Mouse (Mus musculus) mature B cell (primary cell): ENCODE measurements at regions not wholly inside any gene's neighbourhood (a gene's known extent, or its start where the extent isn't known, plus 50 kb on each side); places are given as distances from the start of the nearest gene placed in this dataset.

Experiments used
- in situ Hi-C: fragments of 300-500 bp; cut with MboI; formaldehyde crosslinking; loops from 2 replicates; pipeline ENCODE4 v1.14.3; 2019

DNA sequence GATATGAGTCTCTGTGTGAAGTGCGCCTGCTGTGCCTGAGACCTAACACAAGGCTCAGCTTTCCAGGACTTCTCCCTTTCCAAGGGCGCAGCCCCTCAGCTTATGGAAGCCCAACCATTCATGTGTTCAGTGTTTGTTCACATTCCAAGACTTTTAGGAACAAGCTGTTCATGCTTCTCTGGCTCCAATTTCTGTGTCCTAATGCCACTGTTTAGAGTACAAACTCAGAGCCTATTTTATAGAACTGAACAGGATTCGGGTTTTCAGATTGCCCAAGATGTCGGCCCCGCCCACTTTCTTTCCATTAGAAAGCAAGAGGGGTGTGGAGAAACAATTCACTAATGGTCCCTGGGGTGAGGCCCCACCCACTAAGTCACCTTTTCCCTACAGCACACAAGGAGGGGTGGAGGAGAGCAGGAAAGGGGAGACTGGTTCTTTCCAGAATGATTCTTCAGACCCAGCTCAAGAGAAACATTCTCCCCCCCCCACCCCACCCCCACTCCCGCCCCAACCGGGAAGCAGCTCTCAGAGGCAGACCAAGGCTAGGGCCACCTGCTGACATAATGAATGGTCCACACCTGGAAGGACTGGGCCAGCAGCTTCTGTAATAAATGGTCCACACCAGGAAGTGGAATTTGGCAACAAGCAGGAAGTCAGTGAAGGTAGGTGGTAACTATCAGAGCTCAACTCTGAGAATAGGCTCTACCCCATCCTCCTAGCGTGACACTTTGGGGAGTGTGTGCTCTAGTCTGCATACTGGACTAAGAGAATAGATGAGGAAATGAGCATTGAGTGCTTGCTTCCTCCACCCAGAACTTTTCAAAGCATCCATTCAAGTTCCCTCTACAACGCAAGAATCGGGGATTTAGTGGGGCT, 120.2 kb upstream of the Zfp648 start:
- in situ Hi-C loops, result no loop called here

GRCm38 (mm10) chr1:154086145-154086544, 114.8 kb upstream of the Zfp648 start:
- in situ Hi-C loops, result no loop called here

DNA sequence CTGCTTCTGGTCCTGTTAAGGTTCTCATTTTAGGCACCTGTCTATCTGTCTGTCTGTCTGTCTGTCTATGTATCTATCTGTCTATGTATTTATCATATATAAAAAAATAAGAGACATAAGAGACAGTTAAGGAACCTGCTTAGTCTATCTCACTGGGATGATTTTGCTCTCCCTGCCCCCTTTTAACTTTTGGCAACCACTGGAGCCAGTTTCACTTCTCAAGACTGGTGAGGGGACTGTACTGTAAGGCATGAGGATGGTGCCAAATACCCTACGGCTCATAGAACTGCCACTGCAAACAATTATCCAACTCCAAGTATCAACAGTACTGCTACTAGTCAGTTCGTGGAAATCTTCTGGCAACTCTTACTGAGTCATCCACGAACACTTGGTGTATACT, 111.2 kb upstream of the Zfp648 start:
- in situ Hi-C loops, result no loop called here

DNA sequence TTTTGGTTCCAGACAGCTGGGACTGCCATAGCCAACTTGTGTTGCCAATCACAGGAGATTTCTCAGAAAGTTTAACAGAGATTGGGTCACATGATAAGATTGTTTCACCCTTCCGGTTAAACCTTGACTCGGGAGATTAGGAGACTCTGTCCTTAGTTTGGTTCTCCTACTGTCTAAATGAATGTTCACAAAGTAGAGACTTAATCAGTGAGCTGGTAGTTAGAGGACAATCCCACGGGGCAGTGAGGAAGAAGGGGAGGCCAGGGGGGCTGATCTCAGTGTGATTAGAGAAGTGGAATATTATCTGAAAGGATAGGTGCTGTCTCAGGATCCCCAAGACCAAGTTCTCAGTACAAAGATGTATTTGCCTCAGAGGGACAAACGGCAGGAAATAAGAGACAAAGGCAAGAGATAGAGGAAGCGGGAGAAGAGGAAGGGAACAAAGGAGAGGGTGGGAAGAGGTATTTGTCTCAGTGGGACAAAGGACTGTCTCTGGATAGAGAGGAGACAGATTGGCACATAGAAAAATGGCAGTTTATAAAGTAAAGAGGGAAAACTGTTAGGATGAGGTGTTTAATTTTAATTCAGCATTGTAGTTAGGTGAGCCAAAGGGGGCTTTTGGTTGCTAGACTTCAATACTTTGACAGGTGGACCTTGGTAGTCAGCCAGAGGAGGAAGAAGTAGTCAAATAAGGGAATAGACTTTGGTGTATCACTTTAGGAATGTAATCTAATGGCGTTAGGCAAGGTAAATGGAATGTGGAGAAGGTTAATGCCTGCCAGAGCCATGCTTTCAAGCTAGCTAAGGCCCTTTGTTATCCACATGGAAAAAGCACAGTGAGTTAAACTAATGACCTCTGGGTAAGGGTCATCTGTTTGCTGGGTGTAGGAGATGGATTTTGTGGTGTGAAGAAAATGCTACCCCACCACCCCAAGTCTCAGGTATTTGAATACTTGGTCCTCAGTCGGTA, 110.2 kb upstream of the Zfp648 start:
- in situ Hi-C loops, result no loop called here

- in situ Hi-C loops, result no loop called here
Observed at GRCm38 (mm10) chr1:154093549-154093948, 107.4 kb upstream of the Zfp648 start.

- in situ Hi-C loops, result no loop called here
Observed at GRCm38 (mm10) chr1:154094357-154094756, 106.6 kb upstream of the Zfp648 start.

GRCm38 (mm10) chr1:154096113-154096512, 104.9 kb upstream of the Zfp648 start:
- in situ Hi-C loops, result no loop called here

- in situ Hi-C loops, result no loop called here
Observed at GRCm38 (mm10) chr1:154096911-154097310, 104.1 kb upstream of the Zfp648 start.

DNA sequence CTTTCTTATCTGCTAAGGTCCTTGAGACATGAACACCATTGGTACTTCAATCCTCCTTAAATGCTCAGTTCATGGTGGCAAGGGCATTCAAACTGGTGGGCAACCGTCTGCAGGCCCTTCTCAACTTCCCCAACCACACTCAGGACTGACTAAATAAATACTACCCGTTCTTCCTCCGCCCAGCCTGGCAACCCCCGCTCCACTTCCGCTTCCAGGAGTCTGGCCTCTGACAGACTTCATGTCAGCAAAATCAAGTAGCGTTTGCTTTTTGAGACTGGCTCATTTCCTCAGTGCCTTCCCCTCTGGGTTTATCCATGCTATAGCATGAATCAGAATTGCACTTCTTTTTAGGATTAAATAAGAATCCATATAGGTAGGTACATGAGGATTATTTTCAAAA, 103.3 kb upstream of the Zfp648 start:
- in situ Hi-C loops, result no loop called here

GRCm38 (mm10) chr1:154100556-154100955, 100.4 kb upstream of the Zfp648 start:
- in situ Hi-C loops, result no loop called here

- in situ Hi-C loops, result no loop called here
Observed at GRCm38 (mm10) chr1:154101433-154101832, 99.6 kb upstream of the Zfp648 start.

- in situ Hi-C loops, result no loop called here
Observed at GRCm38 (mm10) chr1:154102191-154102590, 98.8 kb upstream of the Zfp648 start.

DNA sequence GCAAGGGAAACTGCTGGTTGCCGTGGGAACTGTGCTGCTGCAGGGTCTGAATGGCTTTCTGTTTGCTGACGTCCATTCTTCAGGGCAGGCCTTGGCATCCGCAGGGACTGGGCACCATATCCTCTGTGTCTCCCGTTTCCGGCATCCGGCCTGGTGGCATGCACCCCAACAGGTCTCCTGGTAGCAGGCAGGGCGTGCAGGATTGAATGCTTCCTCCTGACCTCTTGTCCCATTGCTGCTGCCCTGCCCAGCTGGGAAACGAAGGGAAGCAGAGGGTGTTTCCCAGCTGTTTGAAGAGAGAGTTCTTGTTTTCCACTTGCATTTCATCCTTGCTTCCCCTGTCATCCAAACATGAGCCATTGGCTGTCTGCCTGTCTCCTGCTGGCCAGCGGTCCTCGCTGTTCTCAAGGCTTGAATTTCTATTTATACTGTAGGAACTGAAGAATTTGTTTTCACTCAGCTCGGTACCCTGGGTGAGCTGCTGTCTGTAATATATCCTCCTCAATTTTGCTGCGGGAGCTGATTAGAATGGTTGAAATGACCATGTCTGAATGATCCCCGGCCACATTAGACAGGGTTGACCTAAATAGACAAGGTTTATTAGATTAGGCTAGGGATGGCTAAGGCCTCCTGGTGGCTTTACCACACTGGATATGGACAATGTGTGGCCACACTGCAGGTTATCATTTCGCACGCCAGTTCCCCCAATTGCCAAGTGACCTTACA, 98.0 kb upstream of the Zfp648 start:
- in situ Hi-C loops, result no loop called here

GRCm38 (mm10) chr1:154103597-154103923, 97.4 kb upstream of the Zfp648 start:
- in situ Hi-C loops, result no loop called here

DNA sequence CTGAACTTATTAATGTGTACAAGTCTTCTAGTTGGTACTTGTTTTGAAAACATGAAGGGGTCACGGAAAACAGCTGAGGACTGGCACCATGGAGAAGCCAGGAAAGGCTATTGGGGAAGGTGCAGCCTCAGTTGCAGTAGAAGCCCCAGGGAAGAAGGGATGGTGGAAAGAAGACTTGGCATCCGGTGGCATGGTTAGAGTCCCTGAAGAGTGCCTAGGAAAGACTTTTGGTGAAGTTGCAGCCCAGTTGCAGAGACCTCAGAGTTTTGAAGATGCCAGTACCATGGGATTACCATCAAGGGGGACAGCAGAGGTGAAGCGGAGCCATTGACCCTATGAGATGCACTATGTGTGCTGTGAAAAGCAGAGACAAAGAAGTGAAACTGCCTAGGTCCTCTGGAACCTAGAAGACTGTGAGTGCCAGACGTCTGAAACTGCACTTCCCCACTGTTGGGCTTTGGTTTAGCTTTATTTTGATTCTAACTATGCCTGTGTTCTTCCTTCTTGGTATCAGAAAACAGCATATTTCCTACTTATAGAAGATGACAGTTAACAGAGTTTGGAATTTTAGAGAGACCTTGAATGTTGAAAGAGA, 96.9 kb upstream of the Zfp648 start:
- in situ Hi-C loops, result no loop called here

DNA sequence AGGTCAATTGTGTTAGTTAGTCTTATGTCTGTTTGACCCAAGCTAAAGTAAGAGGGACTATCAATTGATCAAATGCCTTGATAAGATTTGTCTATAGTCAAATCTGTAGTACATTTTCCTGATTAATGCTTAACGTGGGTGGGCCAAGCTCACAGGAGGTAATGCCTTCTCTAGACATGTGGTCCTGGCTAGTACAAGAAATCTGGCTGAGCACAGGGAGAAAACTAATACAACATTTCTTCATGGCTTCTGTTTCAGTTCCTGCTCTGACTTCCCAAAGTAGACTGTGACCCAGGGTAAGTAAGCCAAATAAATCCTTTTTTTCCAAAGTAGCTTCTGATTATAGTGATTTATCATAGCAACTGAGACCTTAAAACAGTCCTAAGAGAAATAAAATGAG, 96.2 kb upstream of the Zfp648 start:
- in situ Hi-C loops, result no loop called here

DNA sequence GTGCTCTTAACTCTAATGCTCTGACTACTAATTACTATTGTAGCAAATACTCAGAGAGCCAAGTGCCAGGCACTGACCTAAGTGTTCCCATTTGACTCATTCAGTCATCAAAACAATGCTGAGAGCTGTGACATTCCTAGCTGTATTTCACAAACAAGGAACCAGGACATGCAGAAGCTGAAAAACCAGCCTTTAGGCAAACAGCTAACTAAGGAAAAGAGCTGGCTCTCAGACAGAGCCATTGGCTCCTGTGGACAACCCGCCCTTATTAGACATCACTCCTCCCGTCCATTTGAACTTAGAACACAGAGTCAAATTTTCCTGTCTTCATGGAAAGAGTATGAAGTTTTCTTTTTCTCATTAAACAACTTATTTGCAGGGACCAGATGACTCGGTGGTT, 88.5 kb upstream of the Zfp648 start:
- in situ Hi-C loops, result no loop called here

GRCm38 (mm10) chr1:154113291-154114050, 87.5 kb upstream of the Zfp648 start:
- in situ Hi-C loops, result no loop called here

DNA sequence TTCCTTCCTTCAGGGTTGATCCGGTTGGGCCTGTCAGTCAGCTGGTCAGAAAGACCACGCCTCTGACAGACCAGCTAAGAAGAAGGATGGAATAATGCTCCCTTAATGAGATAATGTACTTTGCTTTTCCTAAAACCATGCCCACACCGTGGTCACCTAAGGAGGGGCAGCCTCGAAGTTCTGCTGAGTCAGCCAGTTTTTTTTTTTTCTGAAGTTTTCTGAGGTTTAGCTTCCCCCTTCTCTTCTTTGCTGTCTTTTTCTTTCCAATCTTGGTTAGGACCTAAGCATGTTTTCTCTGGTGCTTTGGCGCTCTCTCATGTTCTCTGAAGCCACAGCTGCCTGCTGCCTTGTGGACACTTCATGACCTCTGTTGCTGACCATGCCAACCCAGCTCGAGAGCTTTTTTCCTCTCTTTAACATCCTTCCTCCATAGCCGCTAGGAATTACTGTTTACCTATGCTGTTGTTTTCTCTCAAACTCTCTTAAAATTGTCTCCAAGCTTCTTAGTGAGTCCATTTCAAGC, 84.7 kb upstream of the Zfp648 start:
- in situ Hi-C loops, result loop anchor here (5.0 kb wide), 1 partner anchor 214 kb away; the partner anchor contains the start of gene Teddm2

GRCm38 (mm10) chr1:154117346-154117687, 83.7 kb upstream of the Zfp648 start:
- in situ Hi-C loops, result loop anchor here (5.0 kb wide), 1 partner anchor 215 kb away; the partner anchor contains the start of gene Teddm2
